Mouse (Mus musculus) heart, embryonic 12.5 days (tissue): Measurements from ENCODE around the gene Ap1m2. TPM values are rescaled to one million over a fixed set of nuclear protein-coding genes. Genes with fewer than 3 reads are reported as not detected.
"Not testable (repeated sequence)": the region's sequence is repeated elsewhere in the genome, so short reads cannot be mapped to it uniquely, and the experiment has no call there.

ENCODE experiments used
- ATAC-seq: fragments of 200-750 bp; cut with Nextera tagmentation; 2 replicates; pipeline ENCODE4 v1.8.0; 2017; ENCODE audit warnings: moderate TSS enrichment, moderate library complexity; ENCODE audit not compliant: insufficient number of reproducible peaks, low FRiP score
- H3K27ac ChIP-seq: fragments of 300-500 bp; sonication (generic); 2 replicates; pipeline ENCODE4 v1.5.1; 2016; ENCODE audit warnings: mild to moderate bottlenecking, moderate library complexity; ENCODE audit not compliant: poor library complexity, severe bottlenecking
- H3K27me3 ChIP-seq: fragments of 300-500 bp; sonication (generic); replicated peaks from 2 replicates; pipeline ENCODE4 v1.6.1; 2016; ENCODE audit warnings: mild to moderate bottlenecking, moderate library complexity
- H3K36me3 ChIP-seq: fragments of 300-500 bp; sonication (generic); 2 replicates; pipeline ENCODE4 v1.6.1; 2016; ENCODE audit warnings: mild to moderate bottlenecking, moderate library complexity
- H3K4me1 ChIP-seq: fragments of 300-500 bp; sonication (generic); replicated peaks from 2 replicates; pipeline ENCODE4 v1.6.1; 2016; ENCODE audit warnings: mild to moderate bottlenecking
- H3K4me2 ChIP-seq: fragments of 300-500 bp; sonication (generic); 2 replicates; pipeline ENCODE4 v1.6.1; 2016; ENCODE audit warnings: mild to moderate bottlenecking, moderate library complexity
- H3K4me3 ChIP-seq: fragments of 300-500 bp; sonication (generic); 2 replicates; pipeline ENCODE4 v1.5.1; 2016; ENCODE audit warnings: mild to moderate bottlenecking
- H3K9ac ChIP-seq: fragments of 300-500 bp; sonication (generic); 2 replicates; pipeline ENCODE4 v1.6.1; 2016; ENCODE audit warnings: mild to moderate bottlenecking, moderate library complexity
- H3K9me3 ChIP-seq: fragments of 300-500 bp; sonication (generic); replicated peaks from 2 replicates; pipeline ENCODE4 v1.6.1; 2016; ENCODE audit warnings: mild to moderate bottlenecking, moderate library complexity
- WGBS: fragments of 180-500 bp; shearing (Covaris S2); methylation state at CpG from one replicate; pipeline ENCODE4 v1.1.7; 2016; 5-methylcytosine and 5-hydroxymethylcytosine counted together
- polyA plus RNA-seq: library from polyadenylated mRNA; unstranded; fragments of >200 nt; fragmentation: Nextera tagmentation; extraction: Ambion mirVana; gene quantifications from 2 replicates; pipeline ENCODE4 v1.2.1, GENCODE M21; 2016

Ap1m2 gene
- polyA plus RNA-seq, 1 experiment from 2014 or later = 0.23 TPM

DNA sequence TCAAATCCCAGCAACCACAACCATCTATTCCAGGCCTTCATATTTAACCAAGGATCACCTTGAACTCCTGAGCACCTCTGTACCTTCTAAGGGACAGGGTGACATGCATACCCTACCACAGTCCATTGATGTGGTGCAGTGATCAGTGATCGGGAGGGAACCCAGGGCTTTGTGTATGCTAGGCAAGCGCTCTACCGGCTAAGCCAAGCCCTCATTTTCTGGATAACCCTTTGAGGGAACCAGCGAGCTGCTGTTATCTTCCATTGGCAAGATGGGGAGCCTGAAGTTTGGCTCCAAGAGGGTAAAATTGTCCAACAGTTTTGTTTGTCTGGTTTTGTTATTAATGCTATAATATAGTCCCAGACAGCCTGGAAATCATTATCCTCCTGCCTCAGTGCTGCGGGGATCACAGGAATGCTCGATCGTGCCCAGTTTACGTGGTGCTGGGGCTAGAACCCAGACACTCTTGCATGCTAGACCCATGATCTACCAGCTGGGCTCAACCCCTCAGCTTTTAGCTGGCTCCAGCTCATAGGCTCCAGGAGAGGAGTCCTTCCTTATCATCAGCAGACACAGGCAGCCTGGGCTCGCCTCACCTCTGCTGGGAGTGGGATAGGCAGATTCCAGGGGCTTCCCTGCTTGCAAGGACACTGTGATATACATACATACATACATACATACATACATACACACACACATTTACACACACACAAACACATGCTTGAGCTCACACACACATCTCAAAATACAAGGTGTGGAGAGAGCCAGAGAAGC, 2.4 kb upstream of the Ap1m2 start:
- H3K4me1 ChIP-seq = peaks cover 7% of the 10 kb centered on the region
- H3K27me3 ChIP-seq = peaks cover 21% of the 10 kb centered on the region
- no peak for ATAC-seq
- 87% methylated on average over 9 of the region's 9 CpGs for WGBS
- H3K27ac ChIP-seq = no peak overlapping the region
- H3K4me2 ChIP-seq = no peak overlapping the region
- peaks cover 7% of the 10 kb centered on the region; the same call in 1 of the 2 replicates for H3K9me3 ChIP-seq
- H3K4me3 ChIP-seq = no peak overlapping the region
- no peaks in the 10 kb centered on the region for H3K36me3 ChIP-seq
- H3K9ac ChIP-seq = no peak overlapping the region; the same call in 1 of the 2 replicates

DNA sequence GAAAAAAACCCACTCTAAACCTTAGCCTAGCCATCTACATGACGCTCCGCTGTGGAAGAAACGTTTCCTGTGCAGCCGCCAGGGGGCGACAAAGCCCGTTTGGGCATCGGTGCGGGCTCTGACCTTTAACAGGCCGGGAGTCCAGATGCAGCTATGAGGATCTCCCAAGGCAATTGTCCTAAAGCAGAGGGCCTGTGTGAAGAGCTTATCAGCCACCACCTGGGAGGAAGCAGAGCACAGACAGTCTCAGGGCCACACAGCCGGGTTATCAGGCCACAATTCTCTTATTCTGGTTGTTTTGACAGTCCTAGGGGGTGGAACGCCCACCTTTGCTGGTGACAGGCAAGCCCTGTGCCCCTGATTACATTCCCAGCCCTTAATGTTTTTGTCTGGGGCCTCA, 1.3 kb upstream of the Ap1m2 start:
- ATAC-seq = peak; percentile 85
- H3K4me1 ChIP-seq = peaks cover 7% of the 10 kb centered on the region

DNA sequence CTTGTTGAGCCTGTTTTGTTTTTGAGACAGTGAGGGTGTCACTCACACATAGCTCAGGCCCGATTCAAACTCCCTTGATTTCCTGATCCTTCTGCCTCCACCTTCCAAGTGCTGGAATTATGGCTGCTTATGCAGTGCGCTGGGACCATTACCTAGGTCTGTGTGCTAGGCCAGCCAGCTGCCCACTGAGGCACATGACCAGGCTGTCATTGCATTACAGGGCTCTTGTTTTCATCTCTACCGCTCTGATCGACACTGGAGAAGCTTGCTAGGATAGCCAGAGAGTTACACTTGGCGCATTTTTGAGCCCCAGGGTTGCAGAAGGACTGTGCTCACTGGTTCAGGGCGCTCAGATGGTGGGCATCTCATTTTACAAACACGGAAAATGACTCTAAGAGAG, 442 bp downstream of the Ap1m2 start:
- 0 out of 2 replicates have a peak overlapping the region, but pooled peaks have one; percentile 22 for H3K9ac ChIP-seq
- WGBS = 28% methylated on average over 7 of the region's 7 CpGs
- no peak overlapping the region for H3K27ac ChIP-seq
- ATAC-seq = no peak
- H3K36me3 ChIP-seq = no peaks in the 10 kb centered on the region
- H3K9me3 ChIP-seq = peaks cover 7% of the 10 kb centered on the region; the same call in 1 of the 2 replicates
- H3K4me2 ChIP-seq = 0 out of 2 replicates have a peak overlapping the region, but pooled peaks have one; percentile 50
- peaks cover 7% of the 10 kb centered on the region for H3K4me1 ChIP-seq
- H3K27me3 ChIP-seq = peaks cover 21% of the 10 kb centered on the region
- no peak overlapping the region; the same call in 1 of the 2 replicates for H3K4me3 ChIP-seq

More for the DNA sequence above, 1.3 kb upstream of the Ap1m2 start:
- Histone ChIP-seq H3K4me3 (no peak overlapping the region), H3K27ac (no peak overlapping the region), H3K27me3 (peaks cover 21% of the 10 kb centered on the region), H3K9ac (no peak overlapping the region), H3K4me2 (no peak overlapping the region), H3K9me3 (peaks cover 7% of the 10 kb centered on the region; the same call in 1 of the 2 replicates), H3K36me3 (no peaks in the 10 kb centered on the region)
- 5% methylated on average over 11 of the region's 11 CpGs for whole genome bisulfite sequencing

DNA sequence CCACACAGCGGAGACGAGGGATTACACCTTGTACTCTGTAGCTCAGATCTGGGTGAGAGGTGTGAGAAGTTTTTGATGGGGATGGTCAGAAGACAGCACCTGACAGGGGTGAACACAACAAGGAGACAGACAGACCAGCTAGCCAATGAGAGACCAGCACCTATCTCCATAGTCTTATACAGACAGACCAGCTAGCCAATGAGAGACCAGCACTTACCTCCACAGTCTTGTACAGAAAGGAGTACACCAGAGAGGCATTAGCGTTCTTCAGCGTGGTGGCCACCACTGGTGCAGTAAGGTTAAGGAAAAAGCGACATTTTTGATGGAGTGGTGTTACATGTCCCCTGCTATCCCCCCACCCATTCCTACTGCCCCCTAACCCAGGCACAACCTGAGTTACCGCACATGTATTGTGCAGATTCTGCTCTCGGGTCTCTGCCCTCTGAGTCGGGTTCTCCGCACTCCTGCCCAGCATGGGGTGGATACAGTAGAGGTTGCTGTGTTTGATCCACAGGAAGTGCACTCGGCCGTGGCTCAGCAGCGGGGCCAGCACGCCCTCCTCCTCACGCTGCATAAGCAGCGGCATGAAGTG, 2.9 kb downstream of the Ap1m2 start:
- Histone ChIP-seq H3K4me3 (no peak overlapping the region), H3K27me3 (peaks cover 21% of the 10 kb centered on the region), H3K4me1 (peaks cover 10% of the 10 kb centered on the region), H3K9me3 (peaks cover 7% of the 10 kb centered on the region; the same call in 1 of the 2 replicates), H3K36me3 (no peaks in the 10 kb centered on the region), H3K4me2 (no peak overlapping the region), H3K9ac (no peak overlapping the region), H3K27ac (no peak overlapping the region)
- 61% methylated on average over 15 of the region's 15 CpGs for WGBS
- ATAC-seq = no peak

DNA sequence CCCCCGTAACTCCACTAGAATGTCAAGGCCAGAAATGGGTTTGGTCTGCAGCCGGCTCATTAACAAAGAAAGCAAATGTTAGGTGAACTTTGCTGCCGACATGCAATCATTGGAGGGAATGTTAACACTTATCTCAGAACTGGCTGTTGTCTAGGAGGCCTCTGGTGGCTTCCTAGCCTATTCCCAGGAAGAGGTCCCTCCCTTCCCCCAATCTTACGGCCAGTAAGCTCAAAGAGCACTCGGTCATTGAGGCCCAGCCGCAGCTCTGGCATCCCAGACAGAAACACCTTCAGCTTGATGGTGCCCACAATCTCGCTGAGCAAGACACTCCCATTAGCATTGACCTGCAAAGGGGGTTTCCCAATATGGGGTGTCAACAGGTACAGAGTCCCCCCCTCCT, 7.1 kb downstream of the Ap1m2 start:
- H3K9ac ChIP-seq = no peak overlapping the region
- WGBS = 60% methylated on average over 7 of the region's 7 CpGs
- ATAC-seq = no peak
- H3K9me3 ChIP-seq = no peaks in the 10 kb centered on the region
- H3K27ac ChIP-seq = no peak overlapping the region
- H3K36me3 ChIP-seq = no peaks in the 10 kb centered on the region
- no peak overlapping the region for H3K4me2 ChIP-seq
- no peaks in the 10 kb centered on the region for H3K27me3 ChIP-seq
- peaks cover 3% of the 10 kb centered on the region; the same call in 1 of the 2 replicates for H3K4me1 ChIP-seq
- H3K4me3 ChIP-seq = no peak overlapping the region

DNA sequence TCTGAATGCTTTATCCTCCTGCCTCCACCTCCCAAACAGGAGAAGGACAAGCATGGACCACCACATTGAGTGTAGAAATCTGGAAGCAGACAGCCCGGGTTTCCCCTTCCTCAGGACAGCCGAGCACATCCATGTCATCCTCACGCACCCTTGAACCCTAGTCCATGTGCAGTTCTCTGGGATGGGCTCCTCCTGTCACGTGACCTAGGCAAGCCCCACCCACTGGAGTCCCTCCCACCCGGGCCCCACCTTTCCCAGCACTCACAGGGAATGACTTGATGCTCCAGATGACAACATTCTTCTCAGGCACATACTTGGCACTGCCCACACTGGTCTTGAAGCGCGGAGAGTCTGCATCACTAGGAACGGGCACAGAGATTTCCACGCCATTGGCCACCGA, 13.1 kb downstream of the Ap1m2 start:
- no peaks in the 10 kb centered on the region for H3K27me3 ChIP-seq
- no peak overlapping the region for H3K4me3 ChIP-seq
- no peak overlapping the region for H3K27ac ChIP-seq
- no peaks in the 10 kb centered on the region for H3K36me3 ChIP-seq
- no peak overlapping the region for H3K4me2 ChIP-seq
- H3K9me3 ChIP-seq = no peaks in the 10 kb centered on the region
- no peak overlapping the region for H3K9ac ChIP-seq
- 79% methylated on average over 10 of the region's 10 CpGs for WGBS
- no peaks in the 10 kb centered on the region for H3K4me1 ChIP-seq
- ATAC-seq = no peak

DNA sequence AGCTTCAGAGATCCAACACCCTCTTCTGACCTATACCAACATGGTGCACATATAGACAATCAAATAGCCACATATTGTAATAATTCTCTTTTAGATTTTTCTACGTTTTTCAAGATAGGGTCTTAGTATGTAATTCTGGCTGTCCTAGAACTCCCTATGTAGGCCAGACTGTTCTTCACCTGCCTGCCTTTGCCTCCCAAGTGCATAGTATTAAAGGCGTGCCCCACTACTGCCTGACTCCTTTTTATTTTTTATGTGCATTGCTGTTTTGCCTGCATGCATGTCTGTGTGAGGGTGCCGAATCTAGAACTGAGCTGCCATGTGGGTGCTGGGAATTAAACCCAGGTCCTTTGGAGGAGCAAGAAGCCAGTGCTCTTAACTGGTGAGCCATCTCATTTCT, 19.9 kb downstream of the Ap1m2 start:
- H3K4me2 ChIP-seq = no peak overlapping the region
- H3K36me3 ChIP-seq = peaks cover 7% of the 10 kb centered on the region; the same call in 1 of the 2 replicates
- 91% methylated on average over 3 of the region's 3 CpGs for WGBS
- H3K4me3 ChIP-seq = no peak overlapping the region
- no peak overlapping the region for H3K9ac ChIP-seq
- H3K9me3 ChIP-seq = no peaks in the 10 kb centered on the region
- no peak overlapping the region for H3K27ac ChIP-seq
- H3K4me1 ChIP-seq = peaks cover 18% of the 10 kb centered on the region
- ATAC-seq = no peak
- no peaks in the 10 kb centered on the region for H3K27me3 ChIP-seq

DNA sequence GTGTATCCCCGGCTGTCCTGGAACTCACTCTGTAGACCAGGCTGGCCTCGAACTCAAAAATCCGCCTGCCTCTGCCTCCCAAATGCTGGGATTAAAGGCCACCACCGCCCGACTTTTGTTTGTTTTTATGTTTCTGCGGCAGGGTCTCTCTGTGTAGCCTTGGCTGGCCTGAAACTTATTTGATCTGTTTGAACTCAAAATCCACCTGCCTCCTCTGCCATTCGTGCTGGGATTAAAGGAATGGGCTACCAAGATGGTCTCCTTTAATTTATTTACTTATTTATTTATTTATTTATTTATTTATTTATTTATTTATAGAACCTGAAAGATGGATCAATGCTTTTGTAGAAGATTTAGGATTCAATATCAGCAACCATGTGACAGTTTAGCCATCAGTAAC, 20.3 kb downstream of the Ap1m2 start:
- Histone ChIP-seq H3K27ac (peak overlapping the region; percentile 85), H3K4me3 (peak overlapping the region; percentile 45), H3K4me2 (peak overlapping the region; percentile 65), H3K9ac (peak overlapping the region; percentile 62), H3K4me1 (peaks cover 22% of the 10 kb centered on the region)
- not testable (repeated sequence) for H3K36me3 ChIP-seq, H3K27me3 ChIP-seq, ATAC-seq, H3K9me3 ChIP-seq
- WGBS = 14% methylated on average over 7 of the region's 7 CpGs

DNA sequence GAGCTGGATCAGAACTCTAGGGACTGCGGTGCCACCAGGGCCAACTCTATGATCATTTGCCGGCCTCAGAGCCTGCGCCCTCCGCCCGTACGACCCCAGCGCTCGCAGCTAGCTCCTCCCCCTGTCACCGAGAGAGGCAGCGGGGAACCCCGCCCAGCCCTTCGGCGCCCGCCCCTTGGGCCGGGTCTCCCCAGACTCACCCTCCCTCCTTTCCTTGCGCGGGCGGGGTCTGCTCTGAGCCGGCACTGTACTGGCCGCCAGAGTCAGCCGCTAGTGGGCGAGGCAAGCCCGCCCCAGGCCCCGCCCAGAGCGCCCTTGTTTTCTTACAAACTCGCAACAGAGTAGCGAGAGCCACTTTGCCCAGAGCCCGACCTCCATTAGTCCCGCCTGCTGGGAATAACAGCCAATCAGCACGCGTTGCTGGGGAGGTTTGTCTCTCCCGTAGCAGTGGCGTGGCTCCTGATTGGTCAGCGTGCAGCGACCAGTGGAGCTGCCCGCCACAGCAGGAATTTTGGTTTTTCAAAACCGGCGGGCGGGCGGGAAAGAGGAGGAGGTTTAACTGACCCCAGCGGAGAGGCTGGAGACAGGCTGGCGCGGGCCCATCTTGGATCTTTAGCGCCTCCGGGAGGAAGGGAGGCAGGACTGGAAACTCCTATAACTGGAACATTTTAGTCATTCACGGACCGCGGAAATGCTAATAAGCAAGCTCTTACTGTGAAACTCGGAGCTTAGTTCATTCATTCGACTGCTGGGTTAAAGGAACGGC, 20.9 kb downstream of the Ap1m2 start, which contains the start of gene Cdkn2d:
Cdkn2d (minus strand) TSS at position 386 of the 766 bp plus-strand sequence.
- WGBS = under 1% methylated on average over 49 of the region's 51 CpGs
- H3K36me3 ChIP-seq = peaks cover 7% of the 10 kb centered on the region; the same call in 1 of the 2 replicates
- H3K27me3 ChIP-seq = no peaks in the 10 kb centered on the region
- H3K9ac ChIP-seq = peak within 1 kb of the TSS; percentile 78
- peak; percentile 95 for ATAC-seq
- peak within 1 kb of the TSS; percentile 85 for H3K27ac ChIP-seq
- H3K4me1 ChIP-seq = peaks cover 29% of the 10 kb centered on the region
- peak within 1 kb of the TSS; percentile 65 for H3K4me3 ChIP-seq
- H3K9me3 ChIP-seq = no peaks in the 10 kb centered on the region
- H3K4me2 ChIP-seq = peak within 1 kb of the TSS; percentile 87

DNA sequence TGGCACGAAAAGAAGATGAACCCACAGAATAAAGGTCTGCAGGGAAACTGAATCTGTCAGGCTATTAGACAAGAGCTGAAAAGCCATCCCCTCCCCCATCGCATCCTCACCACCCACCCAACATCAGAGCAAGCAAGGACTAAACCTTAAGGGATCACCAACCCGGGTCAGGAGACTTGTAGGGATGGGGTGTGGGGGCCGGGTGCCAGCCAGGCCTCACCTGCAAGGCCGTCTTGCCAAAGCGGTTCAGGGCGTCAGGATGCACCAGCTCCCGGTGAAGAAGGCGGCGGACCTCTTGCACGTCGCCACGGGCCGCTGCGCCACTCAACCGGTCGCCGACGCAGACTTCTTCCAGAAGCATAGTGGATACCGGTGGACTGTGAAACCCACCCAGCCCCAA, 21.5 kb downstream of the Ap1m2 start:
- peaks cover 8% of the 10 kb centered on the region for H3K36me3 ChIP-seq
- H3K9me3 ChIP-seq = no peaks in the 10 kb centered on the region
- peak overlapping the region; percentile 65 for H3K4me3 ChIP-seq
- H3K4me1 ChIP-seq = peaks cover 29% of the 10 kb centered on the region
- no peak for ATAC-seq
- no peaks in the 10 kb centered on the region for H3K27me3 ChIP-seq
- 1% methylated on average over 20 of the region's 20 CpGs for WGBS
- peak overlapping the region; percentile 87 for H3K4me2 ChIP-seq
- H3K9ac ChIP-seq = peak overlapping the region; percentile 78
- peak overlapping the region; percentile 77 for H3K27ac ChIP-seq

DNA sequence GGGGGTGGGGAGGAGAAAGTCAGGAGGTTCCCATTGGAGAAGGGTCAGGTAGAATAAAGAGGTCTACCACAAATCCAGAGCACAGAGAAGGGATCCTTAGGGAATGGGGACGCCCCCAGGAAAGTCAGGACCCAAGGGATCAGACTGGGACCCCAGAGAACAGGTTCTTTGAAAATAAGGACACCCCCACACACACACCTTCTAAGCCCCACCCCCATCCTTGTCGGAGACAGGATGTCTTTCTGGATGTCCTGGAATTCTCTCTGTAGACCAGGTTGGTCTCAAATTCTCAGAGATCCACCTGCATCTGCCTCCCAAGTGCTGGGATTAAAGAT, 22.8 kb downstream of the Ap1m2 start:
- Histone ChIP-seq H3K27ac (peak overlapping the region; percentile 84), H3K36me3 (peaks cover 19% of the 10 kb centered on the region), H3K4me1 (peaks cover 29% of the 10 kb centered on the region), H3K9me3 (no peaks in the 10 kb centered on the region), H3K4me3 (peak overlapping the region; percentile 65), H3K4me2 (peak overlapping the region; percentile 87), H3K9ac (peak overlapping the region; percentile 57; the same call in 1 of the 2 replicates), H3K27me3 (no peaks in the 10 kb centered on the region)
- 85% methylated on average over 2 of the region's 2 CpGs for WGBS
- no peak for ATAC-seq
